Mouse (Mus musculus): Measurements from ENCODE around the gene Adamtsl1.

GRCm38 (mm10) chr4:86126636-86127035 is 612.7 kb downstream of the Adamtsl1 start:
- TF ChIP-seq CTCF (IDR thresholded peaks at IDR 0.05; ENCODE audit: low read depth) (no peak), EP300 (IDR thresholded peaks at IDR 0.05; ENCODE audit: low read depth) (no peak)
